Mouse (Mus musculus): ENCODE data around the gene Pdk2.
A peak's percentile ranks its signal among the peaks of the same experiment; 100 is the strongest.

Pdk2 gene

DNA sequence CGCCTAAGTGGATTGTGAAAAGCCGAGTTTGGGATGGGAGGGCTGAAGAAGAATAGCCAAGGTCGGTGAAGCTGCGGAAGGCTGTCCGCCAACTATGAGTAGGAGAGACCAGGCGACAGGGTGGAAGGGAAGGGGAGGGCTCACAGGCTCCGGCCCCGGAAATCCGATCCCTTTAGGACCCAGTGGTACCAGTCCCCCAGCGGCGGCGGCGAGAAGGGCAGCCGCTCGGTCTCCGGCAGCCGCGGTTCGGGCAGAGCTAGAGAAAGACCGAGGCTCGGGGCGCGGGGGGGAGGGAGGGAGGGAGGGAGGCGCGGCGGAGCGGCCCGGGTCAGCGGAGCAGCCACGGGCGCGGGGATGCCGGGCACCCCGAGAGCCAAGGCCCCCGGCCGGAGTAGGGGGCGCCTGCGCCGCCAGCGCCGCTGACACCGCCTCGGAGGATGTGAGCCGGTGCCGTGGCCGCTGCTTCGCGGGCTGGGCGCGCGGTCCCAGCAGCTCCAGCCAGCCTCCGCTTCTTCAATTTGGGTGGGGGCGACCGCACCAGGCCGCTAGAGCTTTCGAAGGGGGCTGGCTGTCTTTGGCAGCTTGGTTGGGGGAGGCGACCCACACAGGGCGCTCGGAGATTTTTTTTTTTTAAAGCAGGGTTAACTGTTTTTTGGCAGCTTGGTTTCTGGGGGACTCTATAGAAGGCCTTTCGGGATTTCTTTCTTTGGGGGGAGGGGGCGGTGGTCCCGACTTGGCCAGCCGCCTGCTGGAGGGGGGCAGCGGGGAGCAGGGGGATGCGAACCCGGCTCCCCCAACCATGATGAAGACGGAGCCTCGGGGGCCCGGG, 50.2 kb downstream of the Pdk2 start, which contains the start of gene Ppp1r9b:
TSS of gene Ppp1r9b (plus strand) at position 287 of the 829 bp plus-strand sequence.
- ATAC-seq (ENCODE audit: insufficient number of reproducible peaks, low FRiP score, low TSS enrichment), result peak; percentile 62

DNA sequence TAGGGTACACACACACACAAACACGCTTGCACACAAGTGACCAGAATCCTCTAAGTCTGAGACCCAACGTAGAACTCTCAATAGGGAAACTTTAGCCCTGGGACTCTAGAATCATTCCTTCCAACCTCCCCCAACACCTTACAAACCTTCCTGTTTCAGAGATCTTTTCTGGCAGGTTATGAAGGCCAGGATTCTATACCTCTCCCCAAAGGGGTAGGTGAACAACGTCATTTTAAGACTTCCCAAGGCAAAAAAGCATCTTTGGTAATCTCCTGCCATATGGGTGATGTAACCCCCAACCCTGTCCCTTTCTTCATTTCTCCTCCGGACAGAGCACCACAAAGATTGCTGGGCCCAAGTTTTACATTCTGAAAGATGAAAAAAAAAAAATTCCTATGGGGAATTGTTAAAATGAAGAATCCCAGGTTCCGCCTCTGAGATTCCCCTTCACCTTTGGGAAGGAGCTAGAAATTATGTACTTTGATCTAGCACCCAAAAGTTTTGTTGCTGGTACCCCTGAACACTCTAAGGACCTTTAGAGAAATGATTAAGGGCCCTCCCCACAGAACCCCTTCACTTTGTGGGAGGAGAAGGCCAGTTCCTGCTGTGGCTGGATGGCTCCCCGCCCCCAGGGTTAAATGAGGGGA, 50.9 kb downstream of the Pdk2 start:
- ATAC-seq (ENCODE audit: insufficient number of reproducible peaks, low FRiP score, low TSS enrichment), result no peak

DNA sequence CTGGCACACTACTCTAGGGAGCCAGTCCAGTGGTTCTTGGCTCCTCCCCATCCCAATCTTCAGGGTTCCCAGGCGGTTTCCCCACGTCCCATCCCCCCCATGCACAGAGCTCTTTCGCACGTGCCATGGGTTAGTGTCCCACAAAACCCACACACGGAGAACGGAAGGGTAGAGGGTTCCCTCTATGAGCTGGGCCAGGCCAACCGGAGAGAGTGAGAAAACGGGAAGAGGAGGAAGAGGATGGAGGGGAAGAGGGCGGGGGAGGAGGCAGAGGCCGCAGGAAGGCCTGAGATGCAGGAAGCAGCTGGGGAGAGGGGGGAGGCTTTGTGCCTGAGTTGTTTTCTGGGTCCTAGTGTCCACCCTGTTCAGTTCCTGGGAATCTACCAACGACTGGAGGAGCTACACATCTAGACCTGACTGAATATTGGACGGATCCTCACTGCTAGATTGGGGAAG, 51.6 kb downstream of the Pdk2 start:
- peak; percentile 38; the same call in 1 of the 2 replicates for ATAC-seq (ENCODE audit: insufficient number of reproducible peaks, low FRiP score, low TSS enrichment)

GRCm38 (mm10) chr11:94988780-94989561, 52.2 kb downstream of the Pdk2 start:
- ATAC-seq (ENCODE audit: insufficient number of reproducible peaks, low FRiP score, low TSS enrichment), result no peak

GRCm38 (mm10) chr11:94987851-94988250, 53.3 kb downstream of the Pdk2 start:
- no peak for ATAC-seq (ENCODE audit: insufficient number of reproducible peaks, low FRiP score, low TSS enrichment)

GRCm38 (mm10) chr11:94987341-94987740, 53.8 kb downstream of the Pdk2 start:
- no peak for ATAC-seq (ENCODE audit: insufficient number of reproducible peaks, low FRiP score, low TSS enrichment)

DNA sequence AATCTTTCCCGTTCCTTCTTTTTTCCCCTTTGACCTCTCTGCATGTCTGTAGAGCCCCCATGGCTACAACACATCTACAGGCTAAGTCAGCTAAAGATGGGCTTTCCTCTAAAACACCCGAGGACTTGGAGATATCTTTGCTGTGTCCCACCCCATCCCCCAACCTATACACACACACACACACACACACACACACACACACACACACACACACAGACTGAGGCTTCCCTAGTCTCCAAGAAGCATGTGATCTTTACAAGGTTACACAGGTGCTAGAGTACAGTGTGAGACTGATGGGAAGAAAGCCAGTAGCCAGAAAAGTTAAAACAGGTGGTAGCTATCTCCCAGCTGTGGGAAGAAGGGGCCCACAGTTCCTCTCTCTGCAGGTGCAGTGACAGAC, 54.7 kb downstream of the Pdk2 start:
- no peak for ATAC-seq (ENCODE audit: insufficient number of reproducible peaks, low FRiP score, low TSS enrichment)

DNA sequence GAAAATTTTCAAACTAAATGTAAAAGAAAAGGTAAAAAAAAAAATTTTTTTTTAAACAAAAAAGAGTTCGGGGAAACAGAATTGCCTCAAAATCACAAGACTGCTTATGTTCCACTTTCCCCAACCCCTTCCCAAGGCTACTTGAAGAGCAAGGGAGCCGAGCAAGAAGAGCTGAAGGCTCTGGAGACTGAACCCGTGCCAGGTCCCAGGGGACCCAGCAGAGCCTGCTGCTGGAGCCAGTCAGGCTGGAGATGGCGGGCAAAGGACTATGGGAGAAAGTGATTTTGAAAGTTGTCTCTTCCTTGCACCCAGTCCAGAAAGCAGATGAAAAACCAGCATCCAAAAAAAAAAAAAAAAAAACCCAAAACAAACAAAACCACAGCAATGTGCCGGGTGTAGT, 55.3 kb downstream of the Pdk2 start:
- ATAC-seq (ENCODE audit: insufficient number of reproducible peaks, low FRiP score, low TSS enrichment), result no peak

DNA sequence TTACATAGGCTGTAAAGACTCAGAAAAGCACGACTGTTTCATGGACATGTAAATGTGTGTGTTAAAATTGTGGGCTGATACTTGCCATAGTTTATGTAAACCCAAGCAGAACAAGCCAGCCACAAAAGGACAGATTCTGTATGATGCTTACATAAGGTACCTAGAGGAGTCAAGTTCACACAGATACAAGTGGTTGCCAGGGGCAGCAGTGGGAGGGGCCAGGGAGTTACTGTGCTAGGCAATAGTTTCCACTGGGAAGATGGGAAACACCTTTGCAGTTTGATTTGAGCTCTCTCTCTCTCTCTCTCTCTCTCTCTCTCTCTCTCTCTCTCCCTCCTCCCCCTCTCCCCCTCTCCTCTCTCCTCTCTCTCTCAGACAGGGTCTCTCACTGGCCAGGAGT, 56.0 kb downstream of the Pdk2 start:
- no peak for ATAC-seq (ENCODE audit: insufficient number of reproducible peaks, low FRiP score, low TSS enrichment)

DNA sequence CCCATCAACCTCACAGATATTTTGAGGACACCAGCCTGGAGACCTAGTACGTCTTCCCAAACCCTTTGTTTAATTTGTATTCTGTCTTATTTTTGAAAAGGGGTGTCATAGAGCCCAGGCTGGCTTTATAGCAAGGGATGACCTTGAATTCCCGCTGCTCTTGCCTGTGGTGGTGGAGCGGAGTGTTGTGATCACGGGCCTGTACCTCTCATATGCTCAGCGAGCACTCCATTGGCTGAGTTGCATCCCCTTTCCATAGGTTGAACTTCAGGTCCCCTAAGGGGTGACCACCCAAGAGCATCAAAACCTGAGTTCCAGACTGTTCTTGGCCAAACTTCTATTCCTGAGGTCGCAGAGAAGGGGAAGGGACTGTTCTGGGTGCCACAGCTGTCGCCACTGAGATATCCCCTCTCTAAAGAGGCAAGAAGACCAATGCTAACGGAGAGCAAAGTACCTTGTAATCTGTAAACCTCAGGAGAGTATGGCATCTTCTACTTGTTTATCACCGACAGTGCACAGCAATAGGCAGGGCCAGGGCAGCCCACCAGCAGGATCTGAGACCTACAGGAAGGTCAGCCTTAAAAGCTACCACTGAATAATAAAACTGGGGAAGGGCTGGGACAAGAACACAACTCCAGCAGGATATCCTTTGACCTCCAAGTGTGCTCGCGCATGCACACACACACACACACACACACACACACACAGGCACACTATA, 61.5 kb downstream of the Pdk2 start:
- 0 out of 2 replicates have a peak, but pooled peaks have one; percentile 4 for ATAC-seq (ENCODE audit: insufficient number of reproducible peaks, low FRiP score, low TSS enrichment)

GRCm38 (mm10) chr11:94978947-94979346, 62.2 kb downstream of the Pdk2 start:
- peak; percentile 90 for ATAC-seq (ENCODE audit: insufficient number of reproducible peaks, low FRiP score, low TSS enrichment)

DNA sequence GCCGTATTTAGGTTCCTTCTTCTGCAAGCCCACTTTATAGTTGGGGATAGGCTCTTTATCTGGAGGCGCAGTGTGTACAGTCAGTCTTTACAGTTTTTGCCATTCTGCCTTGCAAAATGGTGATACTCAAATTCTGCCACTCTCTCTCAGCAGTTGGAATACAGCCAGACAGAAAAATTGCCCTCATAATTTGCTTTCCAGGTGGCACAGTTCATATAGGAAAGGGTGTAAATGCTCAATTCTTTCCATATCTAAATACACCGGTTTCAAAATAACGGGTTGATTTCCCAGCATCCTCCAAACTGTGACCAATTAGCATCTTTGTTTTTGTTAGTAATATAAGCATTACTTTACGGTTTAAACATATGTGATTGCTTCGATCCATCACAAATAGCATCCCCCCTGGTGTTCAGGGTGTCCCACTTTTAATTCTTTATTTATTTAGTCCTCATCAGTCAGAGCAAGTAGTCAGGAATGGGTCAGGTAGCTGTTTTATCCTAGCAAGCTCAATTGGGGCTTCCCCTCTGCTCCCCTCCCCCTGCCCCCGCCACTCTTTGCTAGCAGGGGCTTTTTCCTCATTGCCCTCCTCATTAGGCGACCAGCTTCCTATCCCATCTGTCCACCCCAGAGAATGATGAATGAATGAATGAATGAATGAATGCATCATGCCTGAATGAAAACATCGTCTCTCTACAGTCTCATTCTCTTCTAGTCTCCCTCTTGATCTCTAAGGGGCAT, 62.8 kb downstream of the Pdk2 start:
- ATAC-seq (ENCODE audit: insufficient number of reproducible peaks, low FRiP score, low TSS enrichment), result no peak

Data from cerebellum, adult (tissue).